Mouse (Mus musculus): ENCODE data around the gene Nsd1. TPM values are rescaled to one million over a fixed set of nuclear protein-coding genes. Genes with fewer than 3 reads are reported as not detected.

Gene Nsd1
- polyA plus RNA-seq, 1 experiment from 2014 or later: 13.0 TPM

- no peak for ATAC-seq (ENCODE audit: low read depth)
- Histone ChIP-seq H3K9ac (ENCODE audit: low read depth, low read length) (no peak overlapping the region), H3K36me3 (ENCODE audit: control insufficient read depth, insufficient read depth) (no peaks in the 10 kb centered on the region), H3K9me3 (replicated peaks; ENCODE audit: control insufficient read depth, low read length) (no peaks in the 10 kb centered on the region), H3K27me3 (ENCODE audit: control insufficient read depth, insufficient read depth, low read depth, low read length) (no peaks in the 10 kb centered on the region), H3K27ac (ENCODE audit: low read length) (no peak overlapping the region), H3K4me2 (ENCODE audit: low read depth, low read length) (no peak overlapping the region), H3K4me3 (ENCODE audit: low read depth, low read length) (no peak overlapping the region), H3K4me1 (ENCODE audit: control insufficient read depth, low read depth, low read length) (peaks cover 13% of the 10 kb centered on the region)
- 68% methylated on average over 4 of the region's 4 CpGs for WGBS (ENCODE audit: insufficient replicate concordance)
These were observed 126.1 kb downstream of the Nsd1 start for GRCm38 (mm10) chr13:55335701-55336100.

- Histone ChIP-seq H3K4me2 (ENCODE audit: low read depth, low read length) (no peak overlapping the region), H3K9me3 (replicated peaks; ENCODE audit: control insufficient read depth, low read length) (no peaks in the 10 kb centered on the region), H3K27me3 (ENCODE audit: control insufficient read depth, insufficient read depth, low read depth, low read length) (no peaks in the 10 kb centered on the region), H3K9ac (ENCODE audit: low read depth, low read length) (no peak overlapping the region), H3K4me3 (ENCODE audit: low read depth, low read length) (no peak overlapping the region), H3K27ac (ENCODE audit: low read length) (no peak overlapping the region), H3K4me1 (ENCODE audit: control insufficient read depth, low read depth, low read length) (peaks cover 8% of the 10 kb centered on the region), H3K36me3 (ENCODE audit: control insufficient read depth, insufficient read depth) (no peaks in the 10 kb centered on the region)
- no peak for ATAC-seq (ENCODE audit: low read depth)
- WGBS (ENCODE audit: insufficient replicate concordance): 61% methylated on average over 10 of the region's 10 CpGs
These were observed 127.9 kb downstream of the Nsd1 start for GRCm38 (mm10) chr13:55337341-55337975.

GRCm38 (mm10) chr13:55338131-55339054 lies 128.8 kb downstream of the Nsd1 start:
- H3K4me1 ChIP-seq (ENCODE audit: control insufficient read depth, low read depth, low read length): peaks cover 8% of the 10 kb centered on the region
- no peak for ATAC-seq (ENCODE audit: low read depth)
- no peak overlapping the region for H3K9ac ChIP-seq (ENCODE audit: low read depth, low read length)
- WGBS (ENCODE audit: insufficient replicate concordance): 58% methylated on average over 12 of the region's 12 CpGs
- H3K27ac ChIP-seq (ENCODE audit: low read length): no peak overlapping the region
- no peaks in the 10 kb centered on the region for H3K27me3 ChIP-seq (ENCODE audit: control insufficient read depth, insufficient read depth, low read depth, low read length)
- no peaks in the 10 kb centered on the region for H3K36me3 ChIP-seq (ENCODE audit: control insufficient read depth, insufficient read depth)
- no peaks in the 10 kb centered on the region for H3K9me3 ChIP-seq (replicated peaks; ENCODE audit: control insufficient read depth, low read length)
- H3K4me3 ChIP-seq (ENCODE audit: low read depth, low read length): no peak overlapping the region
- no peak overlapping the region for H3K4me2 ChIP-seq (ENCODE audit: low read depth, low read length)

- ATAC-seq (ENCODE audit: low read depth): peak; percentile 72
- no peaks in the 10 kb centered on the region for H3K36me3 ChIP-seq (ENCODE audit: control insufficient read depth, insufficient read depth)
- H3K27ac ChIP-seq (ENCODE audit: low read length): no peak overlapping the region
- no peaks in the 10 kb centered on the region for H3K9me3 ChIP-seq (replicated peaks; ENCODE audit: control insufficient read depth, low read length)
- H3K4me2 ChIP-seq (ENCODE audit: low read depth, low read length): no peak overlapping the region
- 45% methylated on average over 2 of the region's 2 CpGs for WGBS (ENCODE audit: insufficient replicate concordance)
- H3K4me1 ChIP-seq (ENCODE audit: control insufficient read depth, low read depth, low read length): peaks cover 8% of the 10 kb centered on the region
- no peaks in the 10 kb centered on the region for H3K27me3 ChIP-seq (ENCODE audit: control insufficient read depth, insufficient read depth, low read depth, low read length)
- no peak overlapping the region for H3K4me3 ChIP-seq (ENCODE audit: low read depth, low read length)
- no peak overlapping the region for H3K9ac ChIP-seq (ENCODE audit: low read depth, low read length)
These were observed 129.7 kb downstream of the Nsd1 start for GRCm38 (mm10) chr13:55339259-55339658.

GRCm38 (mm10) chr13:55342469-55342868 lies 132.9 kb downstream of the Nsd1 start:
- no peak for ATAC-seq (ENCODE audit: low read depth)
- Histone ChIP-seq H3K4me3 (ENCODE audit: low read depth, low read length) (no peak overlapping the region), H3K9ac (ENCODE audit: low read depth, low read length) (no peak overlapping the region), H3K9me3 (replicated peaks; ENCODE audit: control insufficient read depth, low read length) (no peaks in the 10 kb centered on the region), H3K4me1 (ENCODE audit: control insufficient read depth, low read depth, low read length) (peaks cover 8% of the 10 kb centered on the region), H3K4me2 (ENCODE audit: low read depth, low read length) (no peak overlapping the region), H3K27ac (ENCODE audit: low read length) (no peak overlapping the region), H3K36me3 (ENCODE audit: control insufficient read depth, insufficient read depth) (peaks cover 21% of the 10 kb centered on the region), H3K27me3 (ENCODE audit: control insufficient read depth, insufficient read depth, low read depth, low read length) (no peaks in the 10 kb centered on the region)
- 41% methylated on average over 11 of the region's 11 CpGs for WGBS (ENCODE audit: insufficient replicate concordance)

- peaks cover 33% of the 10 kb centered on the region for H3K36me3 ChIP-seq (ENCODE audit: control insufficient read depth, insufficient read depth)
These were observed 134.7 kb downstream of the Nsd1 start for GRCm38 (mm10) chr13:55344286-55344685.

GRCm38 (mm10) chr13:55346745-55347144 lies 137.2 kb downstream of the Nsd1 start:
- ATAC-seq (ENCODE audit: low read depth): no peak
- 66% methylated on average over 11 of the region's 11 CpGs for WGBS (ENCODE audit: insufficient replicate concordance)
- H3K36me3 ChIP-seq (ENCODE audit: control insufficient read depth, insufficient read depth): peaks cover 55% of the 10 kb centered on the region

More at GRCm38 (mm10) chr13:55344286-55344685, 134.7 kb downstream of the Nsd1 start:
- 74% methylated on average over 7 of the region's 7 CpGs for WGBS (ENCODE audit: insufficient replicate concordance)
- H3K9ac ChIP-seq (ENCODE audit: low read depth, low read length): no peak overlapping the region
- no peak overlapping the region for H3K4me3 ChIP-seq (ENCODE audit: low read depth, low read length)
- peaks cover 3% of the 10 kb centered on the region for H3K4me1 ChIP-seq (ENCODE audit: control insufficient read depth, low read depth, low read length)
- no peaks in the 10 kb centered on the region for H3K9me3 ChIP-seq (replicated peaks; ENCODE audit: control insufficient read depth, low read length)
- no peak for ATAC-seq (ENCODE audit: low read depth)
- no peak overlapping the region for H3K4me2 ChIP-seq (ENCODE audit: low read depth, low read length)
- H3K27ac ChIP-seq (ENCODE audit: low read length): no peak overlapping the region
- H3K27me3 ChIP-seq (ENCODE audit: control insufficient read depth, insufficient read depth, low read depth, low read length): no peaks in the 10 kb centered on the region

GRCm38 (mm10) chr13:55361145-55361544 lies 151.6 kb downstream of the Nsd1 start:
- H3K4me2 ChIP-seq (ENCODE audit: low read depth, low read length): peak overlapping the region; percentile 79
- H3K4me3 ChIP-seq (ENCODE audit: low read depth, low read length): peak overlapping the region; percentile 96
- H3K27me3 ChIP-seq (ENCODE audit: control insufficient read depth, insufficient read depth, low read depth, low read length): no peaks in the 10 kb centered on the region
- peak overlapping the region; percentile 35; the same call in 1 of the 2 replicates for H3K27ac ChIP-seq (ENCODE audit: low read length)
- H3K9ac ChIP-seq (ENCODE audit: low read depth, low read length): peak overlapping the region; percentile 95
- peaks cover 24% of the 10 kb centered on the region for H3K4me1 ChIP-seq (ENCODE audit: control insufficient read depth, low read depth, low read length)
- H3K36me3 ChIP-seq (ENCODE audit: control insufficient read depth, insufficient read depth): peaks cover 14% of the 10 kb centered on the region
- ATAC-seq (ENCODE audit: low read depth): no peak
- H3K9me3 ChIP-seq (replicated peaks; ENCODE audit: control insufficient read depth, low read length): no peaks in the 10 kb centered on the region

More at GRCm38 (mm10) chr13:55346745-55347144, 137.2 kb downstream of the Nsd1 start:
- Histone ChIP-seq H3K27me3 (ENCODE audit: control insufficient read depth, insufficient read depth, low read depth, low read length) (no peaks in the 10 kb centered on the region), H3K9ac (ENCODE audit: low read depth, low read length) (no peak overlapping the region), H3K4me2 (ENCODE audit: low read depth, low read length) (no peak overlapping the region), H3K27ac (ENCODE audit: low read length) (no peak overlapping the region), H3K9me3 (replicated peaks; ENCODE audit: control insufficient read depth, low read length) (no peaks in the 10 kb centered on the region), H3K4me3 (ENCODE audit: low read depth, low read length) (no peak overlapping the region), H3K4me1 (ENCODE audit: control insufficient read depth, low read depth, low read length) (no peaks in the 10 kb centered on the region; the same call in 1 of the 2 replicates)

GRCm38 (mm10) chr13:55361974-55362452 lies 152.4 kb downstream of the Nsd1 start:
- H3K27me3 ChIP-seq (ENCODE audit: control insufficient read depth, insufficient read depth, low read depth, low read length): no peaks in the 10 kb centered on the region
- WGBS (ENCODE audit: insufficient replicate concordance): under 1% methylated on average over 32 of the region's 32 CpGs
- H3K4me3 ChIP-seq (ENCODE audit: low read depth, low read length): peak overlapping the region; percentile 96
- H3K9me3 ChIP-seq (replicated peaks; ENCODE audit: control insufficient read depth, low read length): no peaks in the 10 kb centered on the region
- H3K36me3 ChIP-seq (ENCODE audit: control insufficient read depth, insufficient read depth): peaks cover 12% of the 10 kb centered on the region
- peak overlapping the region; percentile 79 for H3K4me2 ChIP-seq (ENCODE audit: low read depth, low read length)
- H3K9ac ChIP-seq (ENCODE audit: low read depth, low read length): peak overlapping the region; percentile 95
- peak overlapping the region; percentile 97 for H3K27ac ChIP-seq (ENCODE audit: low read length)
- peaks cover 26% of the 10 kb centered on the region for H3K4me1 ChIP-seq (ENCODE audit: control insufficient read depth, low read depth, low read length)
- peak; percentile 36 for ATAC-seq (ENCODE audit: low read depth)
